Mouse (Mus musculus) C2C12 (cell line): ENCODE measurements around the gene Aqp3.

Experiments used
- CEBPB ChIP-seq: IDR thresholded peaks from one replicate; pipeline ENCODE4 v1.6.1; 2011; ENCODE audit warnings: low read depth, mild to moderate bottlenecking, control low read depth, moderate library complexity
- CTCF ChIP-seq: IDR thresholded peaks from one replicate; pipeline ENCODE4 v1.5.1; 2011; ENCODE audit not compliant: control insufficient read depth, insufficient read depth, insufficient read length
- FOSL1 ChIP-seq: IDR thresholded peaks from one replicate; pipeline ENCODE4 v1.8.0; 2011; ENCODE audit warnings: mild to moderate bottlenecking, low read length; ENCODE audit not compliant: poor library complexity, insufficient read depth, severe bottlenecking
- MAX ChIP-seq: IDR thresholded peaks from one replicate; pipeline ENCODE4 v1.6.1; 2011; ENCODE audit warnings: mild to moderate bottlenecking, control low read depth
- MYOG ChIP-seq: IDR thresholded peaks from one replicate; pipeline ENCODE4 v1.6.1; 2011; ENCODE audit not compliant: control insufficient read depth, insufficient read length; ENCODE audit errors: extremely low read depth
- USF1 ChIP-seq: IDR thresholded peaks from one replicate; pipeline ENCODE4 v1.6.1; 2011; ENCODE audit warnings: low read depth, mild to moderate bottlenecking, control low read depth, moderate library complexity

GRCm38 (mm10) chr4:41063351-41063750 lies 34.6 kb downstream of the Aqp3 start:
- TF ChIP-seq CEBPB (no peak), FOSL1 (no peak), MAX (no peak), CTCF (no peak), USF1 (no peak), MYOG (no peak)
